Comparison of ENCODE assay signal across 8 mouse cellular contexts in the genomic region with DNA sequence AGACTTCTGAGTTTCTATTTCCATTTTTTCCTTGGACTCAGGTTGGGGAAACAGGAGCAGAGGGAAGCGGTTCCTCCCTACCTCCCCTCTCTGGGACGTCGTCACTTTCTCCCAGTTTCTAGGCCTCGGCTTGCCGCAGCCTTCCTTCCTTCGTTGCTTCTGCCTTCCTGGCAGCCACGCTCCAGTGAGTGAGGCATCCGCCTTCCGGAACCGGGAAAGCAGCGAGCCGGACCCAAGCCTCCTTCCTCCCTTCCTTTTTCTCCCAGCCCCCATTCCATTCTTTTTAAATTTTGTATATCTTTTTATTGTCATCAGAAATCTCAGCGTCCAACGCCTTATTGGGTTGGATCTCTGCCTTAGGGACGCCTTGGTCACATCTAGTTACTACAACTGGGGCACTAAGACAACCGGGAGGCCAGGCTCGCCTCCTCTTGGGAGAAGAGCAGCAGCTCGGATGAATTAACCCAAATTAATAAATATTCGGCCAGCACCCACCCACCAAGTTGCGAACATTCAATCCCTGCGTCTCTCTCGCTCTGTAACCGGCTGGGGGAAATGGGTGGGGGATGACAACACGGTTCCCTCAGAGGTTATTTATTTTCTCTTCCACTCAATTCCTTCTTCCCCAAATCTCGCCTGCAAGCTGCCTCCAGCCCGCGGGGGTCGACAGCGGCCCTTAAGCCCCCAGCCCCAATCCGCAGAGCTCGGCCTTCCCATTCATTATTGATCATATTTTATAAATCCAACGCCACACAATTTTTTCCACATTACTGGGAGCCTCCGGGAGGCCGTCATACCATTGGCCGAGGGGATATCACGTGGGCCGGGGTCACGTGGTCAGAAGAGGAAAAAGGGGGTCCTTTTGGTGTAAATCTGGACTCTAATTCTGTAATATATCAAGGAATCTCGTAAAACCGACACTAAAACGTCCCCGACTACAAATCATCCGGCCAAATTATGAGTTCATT. TPM values are rescaled to one million over a fixed set of nuclear protein-coding genes. Genes with fewer than 3 reads are reported as not detected.
DNase-seq lines count a peak whose midpoint lies in the region; ATAC-seq lines count a peak whose summit lies in the region.

A gene (plus strand): TSS at position 853 of the 968 bp plus-strand sequence.

- no peaks in the 10 kb centered on the region for H3K9me3 ChIP-seq in embryonic facial prominence, embryonic 10.5 days
- H3K9me3 ChIP-seq in lung, embryonic 16.5 days (ENCODE audit: control insufficient read depth, low read length), result no peaks in the 10 kb centered on the region

- peak within 1 kb of the TSS; percentile 67 for H3K9ac ChIP-seq in lung, embryonic 16.5 days (ENCODE audit: low read length)

- peaks cover 20% of the 10 kb centered on the region for H3K4me1 ChIP-seq in embryonic facial prominence, embryonic 10.5 days
- peaks cover 4% of the 10 kb centered on the region; the same call in 1 of the 2 replicates for H3K4me1 ChIP-seq in lung, embryonic 16.5 days (replicated peaks; ENCODE audit: control insufficient read depth, insufficient read depth, low read length)

- ATAC-seq in lung, embryonic 16.5 days (ENCODE audit: low read depth), result peak; percentile 45; the same call in 1 of the 2 replicates
- ATAC-seq in megakaryocyte progenitor cell, adult 5-6 weeks (replicated peaks; ENCODE audit: poor library complexity), result no peak

- WGBS in embryonic facial prominence, embryonic 10.5 days, result 1% methylated on average over 43 of the region's 43 CpGs
- 2% methylated on average over 43 of the region's 43 CpGs for WGBS in lung, embryonic 16.5 days

- H3K4me3 ChIP-seq in embryonic facial prominence, embryonic 10.5 days, result peak within 1 kb of the TSS; percentile 39
- peak within 1 kb of the TSS; percentile 51 for H3K4me3 ChIP-seq in lung, embryonic 16.5 days (ENCODE audit: low read length)

- H3K27ac ChIP-seq in embryonic facial prominence, embryonic 10.5 days (replicated peaks), result no peak within 1 kb of the TSS
- peak within 1 kb of the TSS; percentile 82 for H3K27ac ChIP-seq in lung, embryonic 16.5 days (ENCODE audit: low read length)

- peak within 1 kb of the TSS; percentile 76 for H3K4me2 ChIP-seq in lung, embryonic 16.5 days (ENCODE audit: low read depth, low read length)

- peak; percentile 91 for DNase-seq in heart, adult 11 months
- no peak for DNase-seq in heart, postnatal 10 days
- DNase-seq in embryonic facial prominence, embryonic 10.5 days (ENCODE audit: low spot score), result no peak
- peak; percentile 82 for DNase-seq in kidney, adult 11 months
- DNase-seq in cerebellum, adult 11 months, result no peak
- no peak for DNase-seq in spleen, postnatal 14 days (ENCODE audit: low spot score in 2 of 2)

- intact Hi-C loops in heart, postnatal 10 days (cut with DNase I), result no loop called here

- H3K36me3 ChIP-seq in embryonic facial prominence, embryonic 10.5 days (replicated peaks), result no peaks in the 10 kb centered on the region
- no peaks in the 10 kb centered on the region for H3K36me3 ChIP-seq in lung, embryonic 16.5 days (ENCODE audit: control insufficient read depth, insufficient read depth, low read length)

- peaks cover 100% of the 10 kb centered on the region for H3K27me3 ChIP-seq in embryonic facial prominence, embryonic 10.5 days (replicated peaks; ENCODE audit: low read depth, poor library complexity, severe bottlenecking)
- peaks cover 65% of the 10 kb centered on the region for H3K27me3 ChIP-seq in lung, embryonic 16.5 days (ENCODE audit: control insufficient read depth, insufficient read depth, low read depth, low read length)

RNA-seq across cellular contexts. Expression of the gene that starts here (rescaled TPM):
- not detected for total RNA-seq in heart, postnatal 10 days (2021)
- not detected in 2 replicates for polyA plus RNA-seq in embryonic facial prominence, embryonic 10.5 days (2016; fragmentation: Nextera tagmentation; extraction: Ambion mirVana)
- polyA plus RNA-seq in lung, embryonic 16.5 days (2015; fragmentation: Nextera tagmentation; extraction: Ambion mirVana), result 2.2 and 3.2 TPM in 2 replicates
- total RNA-seq in megakaryocyte progenitor cell, adult 5-6 weeks (2015), result not detected in 2 replicates
- not detected in 2 replicates for total RNA-seq in megakaryocyte progenitor cell, adult 5-6 weeks (2017)

Comparison
In these comparisons a context has a peak if more than half of its experiments do, and no peak if none do; other contexts are left out.
1. DNase-seq: peak in heart, adult 11 months (single experiment) and kidney, adult 11 months (single experiment); none in heart, postnatal 10 days (0 of 2), embryonic facial prominence, embryonic 10.5 days (single experiment), cerebellum, adult 11 months (single experiment) and spleen, postnatal 14 days (0 of 2).